Mouse (Mus musculus) forebrain, embryonic 13.5 days (tissue): Measurements from ENCODE around the gene Matn4. TPM values are rescaled to one million over a fixed set of nuclear protein-coding genes. Genes with fewer than 3 reads are reported as not detected.
A peak's percentile ranks its signal among the peaks of the same experiment; 100 is the strongest.

Experiments
- ATAC-seq: fragments of 200-750 bp; cut with Nextera tagmentation; 2 replicates; pipeline ENCODE4 v1.8.0; 2017
- H3K27ac ChIP-seq: fragments of 300-500 bp; sonication (generic); 2 replicates; pipeline ENCODE4 v1.5.1; 2015; ENCODE audit warnings: inconsistent platforms, mild to moderate bottlenecking, moderate library complexity
- H3K27me3 ChIP-seq: fragments of 300-500 bp; sonication (generic); 2 replicates; pipeline ENCODE4 v1.6.1; 2015; ENCODE audit warnings: mild to moderate bottlenecking, inconsistent platforms
- H3K36me3 ChIP-seq: fragments of 300-500 bp; sonication (generic); 2 replicates; pipeline ENCODE4 v1.6.1; 2015; ENCODE audit warnings: mild to moderate bottlenecking, inconsistent platforms; ENCODE audit not compliant: poor library complexity, severe bottlenecking
- H3K4me1 ChIP-seq: fragments of 300-500 bp; sonication (generic); 2 replicates; pipeline ENCODE4 v1.6.1; 2015; ENCODE audit warnings: inconsistent platforms
- H3K4me2 ChIP-seq: fragments of 300-500 bp; sonication (generic); 2 replicates; pipeline ENCODE4 v1.6.1; 2015; ENCODE audit warnings: inconsistent platforms, mild to moderate bottlenecking, moderate library complexity
- H3K4me3 ChIP-seq: fragments of 300-500 bp; sonication (generic); 2 replicates; pipeline ENCODE4 v1.5.1; 2015; ENCODE audit warnings: mild to moderate bottlenecking, inconsistent platforms
- H3K9ac ChIP-seq: fragments of 300-500 bp; sonication (generic); 2 replicates; pipeline ENCODE4 v1.6.1; 2015; ENCODE audit warnings: mild to moderate bottlenecking, inconsistent platforms
- H3K9me3 ChIP-seq: fragments of 300-500 bp; sonication (generic); replicated peaks from 2 replicates; pipeline ENCODE4 v1.6.1; 2016; ENCODE audit warnings: inconsistent platforms
- WGBS: fragments of 180-500 bp; shearing (Covaris S2); methylation state at CpG from one replicate; pipeline ENCODE4 v1.1.7; 2015; 5-methylcytosine and 5-hydroxymethylcytosine counted together
- polyA plus RNA-seq: library from polyadenylated mRNA; unstranded; fragments of >200 nt; fragmentation: Nextera tagmentation; extraction: Ambion mirVana; gene quantifications from 2 replicates; pipeline ENCODE4 v1.2.1, GENCODE M21; 2015

Matn4 gene
- polyA plus RNA-seq, 1 experiment from 2014 or later, result 0.15 TPM

- H3K4me2 ChIP-seq, result no peak overlapping the region
- H3K27me3 ChIP-seq, result peaks cover 99% of the 10 kb centered on the region
- H3K4me3 ChIP-seq, result no peak overlapping the region
- H3K9me3 ChIP-seq, result no peaks in the 10 kb centered on the region; the same call in 1 of the 2 replicates
- no peak overlapping the region for H3K9ac ChIP-seq
- no peak for ATAC-seq
- no peaks in the 10 kb centered on the region for H3K36me3 ChIP-seq
- H3K27ac ChIP-seq, result no peak overlapping the region
- 9% methylated on average over 14 of the region's 14 CpGs for WGBS
- peaks cover 11% of the 10 kb centered on the region for H3K4me1 ChIP-seq
These were observed 1.4 kb downstream of the Matn4 start for GRCm38 (mm10) chr2:164403396-164404081.

GRCm38 (mm10) chr2:164402906-164403305 lies 2.1 kb downstream of the Matn4 start, which contains the start of gene Rbpjl:
Gene Rbpjl (plus strand): TSS chr2:164403141.
- Histone ChIP-seq H3K36me3 (no peaks in the 10 kb centered on the region), H3K27me3 (peaks cover 92% of the 10 kb centered on the region), H3K4me1 (peaks cover 11% of the 10 kb centered on the region), H3K4me2 (no peak within 1 kb of the TSS), H3K9ac (no peak within 1 kb of the TSS), H3K4me3 (no peak within 1 kb of the TSS), H3K9me3 (peaks cover 3% of the 10 kb centered on the region), H3K27ac (no peak within 1 kb of the TSS)
- ATAC-seq, result peak; percentile 27; the same call in 1 of the 2 replicates
- WGBS, result 4% methylated on average over 17 of the region's 17 CpGs

GRCm38 (mm10) chr2:164396911-164397310 lies 8.0 kb downstream of the Matn4 start:
- H3K9ac ChIP-seq, result no peak overlapping the region
- 73% methylated on average over 12 of the region's 12 CpGs for WGBS
- no peaks in the 10 kb centered on the region for H3K36me3 ChIP-seq
- H3K9me3 ChIP-seq, result peaks cover 10% of the 10 kb centered on the region
- no peak overlapping the region for H3K4me3 ChIP-seq
- no peak for ATAC-seq
- H3K27me3 ChIP-seq, result peaks cover 33% of the 10 kb centered on the region
- no peak overlapping the region for H3K27ac ChIP-seq
- H3K4me1 ChIP-seq, result no peaks in the 10 kb centered on the region
- H3K4me2 ChIP-seq, result no peak overlapping the region

- no peaks in the 10 kb centered on the region for H3K36me3 ChIP-seq
- WGBS, result 90% methylated on average over 7 of the region's 7 CpGs
- no peaks in the 10 kb centered on the region for H3K4me1 ChIP-seq
- no peak overlapping the region for H3K4me2 ChIP-seq
- no peak overlapping the region for H3K27ac ChIP-seq
- H3K9ac ChIP-seq, result no peak overlapping the region
- H3K27me3 ChIP-seq, result peaks cover 30% of the 10 kb centered on the region
- no peak overlapping the region for H3K4me3 ChIP-seq
- ATAC-seq, result no peak
- H3K9me3 ChIP-seq, result peaks cover 13% of the 10 kb centered on the region
These were observed 8.9 kb downstream of the Matn4 start for GRCm38 (mm10) chr2:164396076-164396475.

- Histone ChIP-seq H3K9ac (no peak overlapping the region), H3K27me3 (peaks cover 24% of the 10 kb centered on the region), H3K36me3 (no peaks in the 10 kb centered on the region), H3K4me2 (no peak overlapping the region), H3K4me1 (peaks cover 5% of the 10 kb centered on the region; the same call in 1 of the 2 replicates), H3K4me3 (no peak overlapping the region), H3K27ac (no peak overlapping the region), H3K9me3 (peaks cover 14% of the 10 kb centered on the region; the same call in 1 of the 2 replicates)
- WGBS, result 78% methylated on average over 29 of the region's 29 CpGs
- ATAC-seq, result no peak
These were observed 11.8 kb downstream of the Matn4 start for GRCm38 (mm10) chr2:164393126-164393525.

- peak; percentile 78 for ATAC-seq
- Histone ChIP-seq H3K4me2 (peak overlapping the region; percentile 68), H3K27me3 (peaks cover 41% of the 10 kb centered on the region), H3K36me3 (no peaks in the 10 kb centered on the region), H3K4me3 (peak overlapping the region; percentile 50), H3K27ac (no peak overlapping the region), H3K9me3 (0 out of 2 replicates have a peak, but pooled peaks cover 5% of the 10 kb centered on the region), H3K4me1 (peaks cover 22% of the 10 kb centered on the region), H3K9ac (peak overlapping the region; percentile 60)
- WGBS, result under 1% methylated on average over 27 of the region's 30 CpGs
These were observed 15.5 kb downstream of the Matn4 start for GRCm38 (mm10) chr2:164389499-164389898.

- Histone ChIP-seq H3K9ac (peak within 1 kb of the TSS; percentile 60), H3K4me1 (peaks cover 22% of the 10 kb centered on the region), H3K4me2 (peak within 1 kb of the TSS; percentile 68), H3K36me3 (no peaks in the 10 kb centered on the region), H3K4me3 (peak within 1 kb of the TSS; percentile 50), H3K9me3 (0 out of 2 replicates have a peak, but pooled peaks cover 5% of the 10 kb centered on the region), H3K27ac (no peak within 1 kb of the TSS; the same call in 1 of the 2 replicates), H3K27me3 (peaks cover 41% of the 10 kb centered on the region)
- whole genome bisulfite sequencing, result 0% methylated on average over 17 of the region's 17 CpGs
- ATAC-seq, result peak; percentile 61
These were observed 15.9 kb downstream of the Matn4 start, which contains the start of gene Slpi for GRCm38 (mm10) chr2:164389020-164389419. Gene Slpi (minus strand): TSS chr2:164389095.

- Histone ChIP-seq H3K4me3 (no peak overlapping the region), H3K9ac (no peak overlapping the region), H3K36me3 (no peaks in the 10 kb centered on the region), H3K4me1 (peaks cover 22% of the 10 kb centered on the region), H3K9me3 (peaks cover 5% of the 10 kb centered on the region; the same call in 1 of the 2 replicates), H3K27me3 (peaks cover 41% of the 10 kb centered on the region), H3K4me2 (no peak overlapping the region; the same call in 1 of the 2 replicates), H3K27ac (no peak overlapping the region)
- no peak for ATAC-seq
- 18% methylated on average over 8 of the region's 8 CpGs for WGBS
These were observed 18.0 kb downstream of the Matn4 start for GRCm38 (mm10) chr2:164386953-164387352.

- H3K36me3 ChIP-seq, result no peaks in the 10 kb centered on the region
- peaks cover 22% of the 10 kb centered on the region for H3K4me1 ChIP-seq
- peak overlapping the region; percentile 36 for H3K4me2 ChIP-seq
- H3K4me3 ChIP-seq, result no peak overlapping the region
- WGBS, result 6% methylated on average over 18 of the region's 18 CpGs
- H3K9me3 ChIP-seq, result peaks cover 3% of the 10 kb centered on the region; the same call in 1 of the 2 replicates
- ATAC-seq, result peak; percentile 71; the same call in 1 of the 2 replicates
- no peak overlapping the region for H3K9ac ChIP-seq
- H3K27ac ChIP-seq, result no peak overlapping the region
- H3K27me3 ChIP-seq, result peaks cover 36% of the 10 kb centered on the region
These were observed 18.8 kb downstream of the Matn4 start for GRCm38 (mm10) chr2:164385927-164386763.

GRCm38 (mm10) chr2:164383656-164384399 lies 21.1 kb downstream of the Matn4 start:
- peaks cover 23% of the 10 kb centered on the region for H3K27me3 ChIP-seq
- H3K27ac ChIP-seq, result no peak overlapping the region
- no peaks in the 10 kb centered on the region; the same call in 1 of the 2 replicates for H3K9me3 ChIP-seq
- no peak overlapping the region for H3K4me3 ChIP-seq
- no peak overlapping the region for H3K4me2 ChIP-seq
- WGBS, result 67% methylated on average over 11 of the region's 11 CpGs
- H3K36me3 ChIP-seq, result no peaks in the 10 kb centered on the region
- ATAC-seq, result no peak
- H3K4me1 ChIP-seq, result peaks cover 18% of the 10 kb centered on the region
- H3K9ac ChIP-seq, result no peak overlapping the region

- Histone ChIP-seq H3K4me1 (peaks cover 17% of the 10 kb centered on the region), H3K4me3 (no peak overlapping the region), H3K4me2 (no peak overlapping the region), H3K27ac (no peak overlapping the region), H3K36me3 (no peaks in the 10 kb centered on the region), H3K9ac (no peak overlapping the region), H3K9me3 (no peaks in the 10 kb centered on the region; the same call in 1 of the 2 replicates), H3K27me3 (peaks cover 15% of the 10 kb centered on the region)
- 90% methylated on average over 3 of the region's 3 CpGs for WGBS
- no peak for ATAC-seq
These were observed 22.0 kb downstream of the Matn4 start for GRCm38 (mm10) chr2:164382971-164383370.
